Mouse (Mus musculus) heart, postnatal 0 days (tissue): ENCODE data around the gene Mpig6b. TPM values are rescaled to one million over a fixed set of nuclear protein-coding genes. Genes with fewer than 3 reads are reported as not detected.

Source experiments
- ATAC-seq: fragments of 200-750 bp; cut with Nextera tagmentation; 2 replicates; pipeline ENCODE4 v1.8.0; 2017; ENCODE audit warnings: low read depth, moderate number of reproducible peaks, moderate library complexity; ENCODE audit not compliant: insufficient read depth
- DNase-seq: peaks from one replicate; pipeline ENCODE4 v3.0.0-alpha.2; 2016; ENCODE audit warnings: low spot score
- H3K27ac ChIP-seq: fragments of 300-500 bp; sonication (generic); 2 replicates; pipeline ENCODE4 v1.5.1; 2014; ENCODE audit warnings: low read depth, mild to moderate bottlenecking
- H3K27me3 ChIP-seq: fragments of 300-500 bp; sonication (generic); 2 replicates; pipeline ENCODE4 v1.6.1; 2014; ENCODE audit warnings: low read length, mixed read lengths; ENCODE audit not compliant: control insufficient read depth, insufficient read depth
- H3K36me3 ChIP-seq: fragments of 300-500 bp; sonication (generic); replicated peaks from 2 replicates; pipeline ENCODE4 v1.6.1; 2014; ENCODE audit warnings: low read length, mixed read lengths; ENCODE audit not compliant: control insufficient read depth, insufficient read depth
- H3K4me1 ChIP-seq: fragments of 300-500 bp; sonication (generic); 2 replicates; pipeline ENCODE4 v1.6.1; 2014; ENCODE audit warnings: antibody characterized with exemption; ENCODE audit not compliant: control insufficient read depth, insufficient read depth
- H3K4me2 ChIP-seq: fragments of 300-500 bp; sonication (generic); 2 replicates; pipeline ENCODE4 v1.6.1; 2014; ENCODE audit warnings: low read depth, mild to moderate bottlenecking, low read length, moderate library complexity
- H3K4me3 ChIP-seq: fragments of 300-500 bp; sonication (generic); 2 replicates; pipeline ENCODE4 v1.5.1; 2014; ENCODE audit warnings: low read depth, low read length
- H3K9ac ChIP-seq: fragments of 300-500 bp; sonication (generic); replicated peaks from 2 replicates; pipeline ENCODE4 v1.6.1; 2014; ENCODE audit warnings: low read depth, low read length, mixed read lengths
- H3K9me3 ChIP-seq: fragments of 300-500 bp; sonication (generic); replicated peaks from 2 replicates; pipeline ENCODE4 v1.6.1; 2016; ENCODE audit warnings: low read length; ENCODE audit not compliant: control insufficient read depth
- CTCF ChIP-seq: IDR thresholded peaks from 2 replicates; pipeline ENCODE4 v1.5.1; 2016; ENCODE audit warnings: antibody characterized with exemption, control low read depth, low read depth
- EP300 ChIP-seq: IDR thresholded peaks from 2 replicates; pipeline ENCODE4 v1.6.1; 2016; ENCODE audit warnings: antibody characterized with exemption, low read depth
- WGBS: fragments of 180-500 bp; shearing (Covaris S2); extraction: QIAGEN DNeasy Blood & Tissue Kit; methylation state at CpG from one replicate; pipeline ENCODE4 v1.1.7; 2014; 5-methylcytosine and 5-hydroxymethylcytosine counted together
- polyA plus RNA-seq: library from polyadenylated mRNA; unstranded; fragments of >200 nt; fragmentation: Nextera tagmentation; extraction: Ambion mirVana; gene quantifications from 2 replicates; pipeline ENCODE4 v1.2.1, GENCODE M21; 2015
- total RNA-seq: library from RNA; depleted of rRNA; stranded (reverse); fragments of >200 nt; gene quantifications from 2 replicates; pipeline ENCODE4 v1.2.3, GENCODE M21; 2014; ENCODE audit warnings: low replicate concordance

Gene Mpig6b
- total and polyA plus RNA-seq, 2 experiments from 2014 or later = 0.15 TPM; not detected in 1

- Histone ChIP-seq H3K36me3 (peaks cover 89% of the 10 kb centered on the region), H3K4me3 (no peak overlapping the region), H3K27me3 (no peaks in the 10 kb centered on the region), H3K9me3 (no peaks in the 10 kb centered on the region), H3K27ac (no peak overlapping the region), H3K4me2 (no peak overlapping the region), H3K4me1 (no peaks in the 10 kb centered on the region), H3K9ac (no peak overlapping the region)
- WGBS = 59% methylated on average over 10 of the region's 10 CpGs
- no peak for ATAC-seq
- DNase-seq = no peak
- TF ChIP-seq EP300 (no peak), CTCF (no peak)
These were observed 34.3 kb upstream of the Mpig6b start for GRCm38 (mm10) chr17:35100196-35100765.

- TF ChIP-seq CTCF = no peak
- TF ChIP-seq EP300 = no peak
- Histone ChIP-seq H3K4me2 (no peak overlapping the region), H3K36me3 (peaks cover 91% of the 10 kb centered on the region), H3K4me3 (no peak overlapping the region), H3K9me3 (no peaks in the 10 kb centered on the region), H3K4me1 (no peaks in the 10 kb centered on the region), H3K9ac (no peak overlapping the region), H3K27me3 (no peaks in the 10 kb centered on the region), H3K27ac (no peak overlapping the region)
- 83% methylated on average over 12 of the region's 12 CpGs for WGBS
- ATAC-seq = no peak
- DNase-seq = no peak
These were observed 31.2 kb upstream of the Mpig6b start for GRCm38 (mm10) chr17:35097164-35097655.

- DNase-seq (no peak), ATAC-seq (no peak)
- no peaks in the 10 kb centered on the region for H3K4me1 ChIP-seq
- H3K4me2 ChIP-seq = no peak overlapping the region
- no peak overlapping the region for H3K9ac ChIP-seq
- H3K36me3 ChIP-seq = peaks cover 88% of the 10 kb centered on the region
- no peak overlapping the region for H3K27ac ChIP-seq
- H3K4me3 ChIP-seq = no peak overlapping the region
- WGBS = 76% methylated on average over 12 of the region's 12 CpGs
- no peaks in the 10 kb centered on the region for H3K27me3 ChIP-seq
- TF ChIP-seq CTCF (no peak), EP300 (no peak)
- H3K9me3 ChIP-seq = no peaks in the 10 kb centered on the region
These were observed 30.6 kb upstream of the Mpig6b start for GRCm38 (mm10) chr17:35096597-35096996.

GRCm38 (mm10) chr17:35094475-35095365 lies 28.7 kb upstream of the Mpig6b start:
- no peaks in the 10 kb centered on the region for H3K27me3 ChIP-seq
- no peak overlapping the region for H3K9ac ChIP-seq
- H3K4me2 ChIP-seq = no peak overlapping the region
- H3K4me1 ChIP-seq = peaks cover 5% of the 10 kb centered on the region; the same call in 1 of the 2 replicates
- TF ChIP-seq EP300 (no peak), CTCF (no peak)
- no peak for ATAC-seq
- WGBS = 67% methylated on average over 15 of the region's 15 CpGs
- H3K36me3 ChIP-seq = peaks cover 72% of the 10 kb centered on the region
- no peak for DNase-seq
- no peak overlapping the region for H3K27ac ChIP-seq
- no peaks in the 10 kb centered on the region for H3K9me3 ChIP-seq
- H3K4me3 ChIP-seq = no peak overlapping the region

DNA sequence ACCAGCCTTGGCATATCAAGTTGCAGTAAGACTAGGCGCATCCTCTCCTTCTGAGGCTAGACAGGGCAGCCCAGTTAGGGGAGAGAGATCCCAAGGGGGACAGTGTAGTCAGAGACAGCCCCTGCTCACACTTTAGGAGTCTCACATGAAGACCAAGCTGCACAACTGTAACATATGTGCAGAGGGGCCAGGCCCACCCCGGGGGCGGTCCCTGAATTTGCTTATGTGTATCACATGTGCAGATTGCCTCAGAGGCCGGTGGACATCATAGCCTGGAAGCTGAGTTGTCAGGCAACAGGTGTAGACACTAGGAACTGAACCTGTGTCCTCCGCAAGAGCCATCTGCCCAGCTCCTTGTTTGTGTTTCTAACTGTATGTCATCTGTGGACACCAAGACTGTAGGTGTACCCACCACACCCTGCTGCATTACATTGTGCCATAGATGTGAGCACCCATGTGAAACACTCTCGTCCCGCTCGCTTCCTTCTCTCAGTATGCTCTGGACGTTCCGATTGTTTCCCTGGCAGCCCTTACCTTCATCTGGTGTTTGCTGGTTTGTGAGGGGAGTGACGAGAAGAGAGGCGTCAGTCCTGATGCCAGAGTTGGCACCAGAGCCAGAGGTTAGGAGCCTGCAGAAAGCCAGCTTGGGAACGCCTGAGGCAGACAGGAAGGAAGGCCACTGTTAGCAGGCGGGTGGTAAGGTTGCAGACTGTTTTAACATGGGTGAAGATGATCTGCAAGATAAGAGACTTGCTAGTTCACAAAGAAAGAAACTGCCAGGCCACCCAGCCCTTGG lies 26.6 kb upstream of the Mpig6b start:
- Histone ChIP-seq H3K4me3 (no peak overlapping the region), H3K36me3 (peaks cover 50% of the 10 kb centered on the region), H3K27me3 (no peaks in the 10 kb centered on the region), H3K9ac (no peak overlapping the region), H3K4me2 (no peak overlapping the region), H3K4me1 (peaks cover 5% of the 10 kb centered on the region; the same call in 1 of the 2 replicates), H3K27ac (no peak overlapping the region), H3K9me3 (no peaks in the 10 kb centered on the region)
- DNase-seq (no peak), ATAC-seq (no peak)
- WGBS = 85% methylated on average over 14 of the region's 14 CpGs
- TF ChIP-seq CTCF (no peak), EP300 (no peak)
